Mouse (Mus musculus) lung, embryonic 15.5 days (tissue): ENCODE results near the gene Vwa7. TPM values are rescaled to one million over a fixed set of nuclear protein-coding genes. Genes with fewer than 3 reads are reported as not detected.

ENCODE experiments used
- ATAC-seq: fragments of 200-750 bp; cut with Nextera tagmentation; 2 replicates; pipeline ENCODE4 v1.8.0; 2017; ENCODE audit warnings: moderate number of reproducible peaks, borderline replicate concordance; ENCODE audit not compliant: low FRiP score, low TSS enrichment; ENCODE audit errors: extremely low read depth
- H3K27ac ChIP-seq: fragments of 300-500 bp; sonication (generic); 2 replicates; pipeline ENCODE4 v1.5.1; 2015; ENCODE audit warnings: moderate library complexity, mild to moderate bottlenecking, inconsistent platforms
- H3K27me3 ChIP-seq: fragments of 300-500 bp; sonication (generic); 2 replicates; pipeline ENCODE4 v1.6.1; 2015; ENCODE audit warnings: inconsistent platforms
- H3K36me3 ChIP-seq: fragments of 300-500 bp; sonication (generic); 2 replicates; pipeline ENCODE4 v1.6.1; 2015; ENCODE audit warnings: inconsistent platforms
- H3K4me1 ChIP-seq: fragments of 300-500 bp; sonication (generic); 2 replicates; pipeline ENCODE4 v1.6.1; 2015; ENCODE audit warnings: inconsistent platforms
- H3K4me2 ChIP-seq: fragments of 300-500 bp; sonication (generic); 2 replicates; pipeline ENCODE4 v1.6.1; 2015; ENCODE audit warnings: inconsistent platforms, mild to moderate bottlenecking, moderate library complexity
- H3K4me3 ChIP-seq: fragments of 300-500 bp; sonication (generic); 2 replicates; pipeline ENCODE4 v1.5.1; 2015; ENCODE audit warnings: mild to moderate bottlenecking, inconsistent platforms
- H3K9ac ChIP-seq: fragments of 300-500 bp; sonication (generic); 2 replicates; pipeline ENCODE4 v1.6.1; 2015; ENCODE audit warnings: inconsistent platforms
- H3K9me3 ChIP-seq: fragments of 300-500 bp; sonication (generic); 2 replicates; pipeline ENCODE4 v1.6.1; 2016; ENCODE audit warnings: inconsistent platforms
- WGBS: fragments of 180-500 bp; shearing (Covaris S2); methylation state at CpG from one replicate; pipeline ENCODE4 v1.1.7; 2015; 5-methylcytosine and 5-hydroxymethylcytosine counted together
- polyA plus RNA-seq: library from polyadenylated mRNA; unstranded; fragments of >200 nt; fragmentation: Nextera tagmentation; extraction: Ambion mirVana; gene quantifications from 2 replicates; pipeline ENCODE4 v1.2.1, GENCODE M21; 2015

The Vwa7 gene
- polyA plus RNA-seq, 1 experiment from 2014 or later = 0.14 TPM

DNA sequence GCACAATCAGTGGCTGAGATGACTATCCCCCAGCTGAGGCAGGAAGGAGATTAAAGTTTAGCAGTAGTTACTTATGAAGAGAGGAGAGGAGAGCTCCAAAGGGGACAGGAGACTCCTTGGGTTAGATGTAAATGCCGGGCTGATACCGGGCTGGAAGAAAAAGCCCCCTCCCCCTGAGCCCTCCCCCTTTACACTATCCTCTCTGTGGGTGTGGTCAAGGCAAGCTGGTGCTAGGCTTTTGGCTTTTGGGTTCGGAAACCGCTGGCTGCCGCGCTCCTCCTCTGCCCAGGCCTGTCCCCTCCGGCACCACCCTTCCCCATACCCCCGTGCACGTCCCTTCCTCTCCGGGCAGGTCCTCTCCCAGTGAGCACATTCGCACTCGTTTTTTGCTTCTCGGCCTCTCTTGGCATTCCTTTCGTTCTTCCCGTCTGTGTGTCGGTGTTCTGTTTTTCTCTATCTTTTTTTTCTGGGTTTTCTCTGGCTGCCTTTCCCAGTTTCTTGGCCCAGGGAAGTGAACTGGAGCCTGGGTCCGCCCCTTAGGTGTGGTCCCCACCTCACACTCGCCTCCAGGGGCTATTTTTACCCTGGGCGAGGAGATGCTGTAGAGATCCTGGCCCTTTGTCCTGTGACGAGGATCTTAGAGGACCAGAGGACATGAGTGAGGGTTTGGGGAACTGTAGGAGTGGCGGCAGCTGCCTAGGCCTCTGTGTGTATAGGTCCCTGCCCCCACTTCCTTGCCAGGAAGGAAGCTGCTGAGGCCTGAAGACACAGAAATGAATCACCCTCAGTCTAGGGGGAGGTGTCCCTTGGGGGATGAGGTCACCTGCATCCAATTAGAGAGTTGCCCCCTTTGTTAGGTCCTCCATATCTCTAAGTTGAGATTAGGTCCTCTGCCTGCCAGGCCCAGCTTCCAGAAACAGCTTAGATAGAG, 35.0 kb downstream of the Vwa7 start:
- peaks cover 40% of the 10 kb centered on the region for H3K36me3 ChIP-seq
- H3K27me3 ChIP-seq = no peaks in the 10 kb centered on the region
- peaks cover 45% of the 10 kb centered on the region for H3K4me1 ChIP-seq
- no peaks in the 10 kb centered on the region for H3K9me3 ChIP-seq
- H3K27ac ChIP-seq = peak overlapping the region; percentile 99
- peak overlapping the region; percentile 78 for H3K9ac ChIP-seq
- ATAC-seq = peak; percentile 69
- peak overlapping the region; percentile 71 for H3K4me3 ChIP-seq
- WGBS = 2% methylated on average over 21 of the region's 21 CpGs
- peak overlapping the region; percentile 94 for H3K4me2 ChIP-seq

DNA sequence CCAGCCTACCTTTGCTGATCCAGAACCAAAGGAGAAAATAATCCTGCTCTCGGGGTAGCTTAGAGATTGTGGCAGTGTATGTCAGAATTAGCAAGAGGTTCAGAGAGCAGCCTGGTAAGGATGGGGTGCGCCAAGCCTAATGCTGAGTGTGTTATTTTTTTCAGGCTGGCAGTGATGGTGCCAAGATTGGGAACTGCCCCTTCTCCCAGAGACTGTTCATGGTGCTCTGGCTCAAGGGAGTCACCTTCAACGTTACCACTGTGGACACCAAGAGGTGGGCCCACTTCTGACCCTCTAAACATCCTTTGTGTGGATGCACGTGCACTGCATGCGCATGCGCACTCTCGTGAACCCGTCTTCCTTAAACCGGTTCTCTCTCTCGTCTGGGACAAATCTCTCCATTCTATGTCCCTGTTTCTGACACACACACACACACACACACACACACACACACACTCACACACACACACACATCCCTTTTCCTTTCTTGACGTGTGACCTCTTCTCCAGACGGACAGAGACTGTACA, 36.0 kb downstream of the Vwa7 start:
- H3K4me1 ChIP-seq = peaks cover 40% of the 10 kb centered on the region
- WGBS = 66% methylated on average over 12 of the region's 12 CpGs
- no peaks in the 10 kb centered on the region for H3K27me3 ChIP-seq
- peak overlapping the region; percentile 78 for H3K9ac ChIP-seq
- H3K36me3 ChIP-seq = peaks cover 47% of the 10 kb centered on the region
- no peaks in the 10 kb centered on the region for H3K9me3 ChIP-seq
- H3K4me2 ChIP-seq = peak overlapping the region; percentile 94
- peak overlapping the region; percentile 71 for H3K4me3 ChIP-seq
- peak overlapping the region; percentile 99 for H3K27ac ChIP-seq
- ATAC-seq = no peak

DNA sequence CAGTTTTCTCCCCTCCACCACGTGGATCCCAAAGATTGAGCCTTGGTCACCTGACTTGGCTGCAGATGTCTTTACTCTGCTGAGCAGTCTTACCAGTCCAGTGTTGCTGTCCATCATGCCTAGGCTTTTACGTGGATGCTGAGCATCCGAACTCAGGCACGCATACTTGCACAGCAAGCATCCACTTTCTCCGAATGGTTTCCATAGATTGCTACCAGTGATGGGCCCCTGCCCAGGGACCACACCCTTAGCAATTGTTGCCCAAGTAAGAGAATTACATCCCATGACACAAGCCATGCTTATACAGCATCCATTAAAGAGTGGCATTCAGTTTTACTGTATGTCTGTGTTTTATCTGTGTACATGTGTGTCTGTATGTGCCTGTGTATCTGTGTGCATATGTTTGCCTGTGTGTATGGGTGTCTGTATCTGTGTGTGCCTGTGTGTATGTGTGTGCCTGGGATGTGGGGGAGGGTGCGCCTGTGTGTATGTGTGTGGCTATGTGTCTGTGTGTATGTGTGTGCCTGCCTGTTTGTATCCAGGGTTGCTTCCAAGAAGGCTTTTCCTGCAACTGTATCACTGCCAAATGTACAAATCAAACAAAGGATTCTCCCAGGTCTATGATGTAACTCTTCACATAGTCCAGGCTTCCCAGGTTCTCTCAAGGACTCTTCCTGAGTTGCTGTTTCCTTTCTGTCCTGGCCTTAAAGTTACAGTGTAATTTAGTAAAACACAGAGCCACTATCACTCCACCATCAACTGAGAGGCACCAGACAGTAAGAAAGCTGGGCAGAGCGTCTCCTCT, 39.5 kb downstream of the Vwa7 start:
- no peaks in the 10 kb centered on the region for H3K27me3 ChIP-seq
- H3K4me1 ChIP-seq = peaks cover 32% of the 10 kb centered on the region
- peaks cover 62% of the 10 kb centered on the region for H3K36me3 ChIP-seq
- no peak overlapping the region for H3K9ac ChIP-seq
- H3K9me3 ChIP-seq = no peaks in the 10 kb centered on the region
- no peak overlapping the region for H3K4me3 ChIP-seq
- no peak for ATAC-seq
- H3K27ac ChIP-seq = no peak overlapping the region
- WGBS = 86% methylated on average over 7 of the region's 7 CpGs
- no peak overlapping the region for H3K4me2 ChIP-seq

DNA sequence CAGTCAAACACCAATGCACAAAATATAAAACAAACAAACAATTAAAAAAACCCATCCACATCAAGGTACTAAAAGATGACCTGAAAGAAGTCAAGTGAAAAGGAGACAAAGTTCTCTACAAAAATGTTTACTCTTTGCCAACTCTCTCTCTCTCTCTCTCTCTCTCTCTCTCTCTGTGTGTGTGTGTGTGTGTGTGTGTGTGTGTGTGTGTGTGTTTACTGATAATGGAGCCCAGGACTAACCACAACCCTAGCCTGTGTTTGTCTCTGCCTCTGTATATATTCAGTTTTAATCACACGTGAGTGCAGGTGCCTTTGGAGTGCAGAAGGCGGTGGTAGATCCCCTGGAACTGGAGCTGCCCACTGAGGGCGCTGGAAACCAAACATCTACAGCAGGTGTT, 40.7 kb downstream of the Vwa7 start:
- ATAC-seq = no peak
- Histone ChIP-seq H3K4me1 (peaks cover 30% of the 10 kb centered on the region), H3K9me3 (no peaks in the 10 kb centered on the region), H3K4me2 (no peak overlapping the region), H3K36me3 (peaks cover 72% of the 10 kb centered on the region), H3K4me3 (no peak overlapping the region), H3K9ac (no peak overlapping the region), H3K27ac (no peak overlapping the region), H3K27me3 (no peaks in the 10 kb centered on the region)
- 69% methylated on average over 3 of the region's 3 CpGs for WGBS

DNA sequence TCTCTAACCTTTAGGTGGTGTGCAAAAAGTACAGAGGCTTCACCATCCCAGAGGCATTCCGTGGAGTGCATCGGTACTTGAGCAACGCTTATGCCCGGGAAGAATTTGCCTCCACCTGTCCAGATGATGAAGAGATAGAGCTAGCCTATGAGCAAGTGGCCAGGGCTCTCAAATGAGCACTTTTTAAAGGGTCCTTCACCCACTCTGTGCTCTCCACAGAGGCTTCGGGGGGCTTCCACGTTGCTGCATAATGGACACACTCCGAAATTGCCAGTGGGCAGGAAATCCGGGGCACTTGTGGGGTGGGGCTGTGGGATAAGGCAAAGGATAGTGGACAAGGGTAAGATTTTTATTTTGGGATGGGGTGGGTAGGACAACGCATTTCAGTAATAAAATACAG, 41.9 kb downstream of the Vwa7 start:
- 40% methylated on average over 9 of the region's 9 CpGs for WGBS
- Histone ChIP-seq H3K36me3 (peaks cover 67% of the 10 kb centered on the region), H3K9me3 (no peaks in the 10 kb centered on the region), H3K4me3 (peak overlapping the region; percentile 77), H3K4me2 (peak overlapping the region; percentile 81; the same call in 1 of the 2 replicates), H3K27ac (peak overlapping the region; percentile 93), H3K9ac (no peak overlapping the region), H3K27me3 (no peaks in the 10 kb centered on the region), H3K4me1 (peaks cover 20% of the 10 kb centered on the region)
- ATAC-seq = no peak

DNA sequence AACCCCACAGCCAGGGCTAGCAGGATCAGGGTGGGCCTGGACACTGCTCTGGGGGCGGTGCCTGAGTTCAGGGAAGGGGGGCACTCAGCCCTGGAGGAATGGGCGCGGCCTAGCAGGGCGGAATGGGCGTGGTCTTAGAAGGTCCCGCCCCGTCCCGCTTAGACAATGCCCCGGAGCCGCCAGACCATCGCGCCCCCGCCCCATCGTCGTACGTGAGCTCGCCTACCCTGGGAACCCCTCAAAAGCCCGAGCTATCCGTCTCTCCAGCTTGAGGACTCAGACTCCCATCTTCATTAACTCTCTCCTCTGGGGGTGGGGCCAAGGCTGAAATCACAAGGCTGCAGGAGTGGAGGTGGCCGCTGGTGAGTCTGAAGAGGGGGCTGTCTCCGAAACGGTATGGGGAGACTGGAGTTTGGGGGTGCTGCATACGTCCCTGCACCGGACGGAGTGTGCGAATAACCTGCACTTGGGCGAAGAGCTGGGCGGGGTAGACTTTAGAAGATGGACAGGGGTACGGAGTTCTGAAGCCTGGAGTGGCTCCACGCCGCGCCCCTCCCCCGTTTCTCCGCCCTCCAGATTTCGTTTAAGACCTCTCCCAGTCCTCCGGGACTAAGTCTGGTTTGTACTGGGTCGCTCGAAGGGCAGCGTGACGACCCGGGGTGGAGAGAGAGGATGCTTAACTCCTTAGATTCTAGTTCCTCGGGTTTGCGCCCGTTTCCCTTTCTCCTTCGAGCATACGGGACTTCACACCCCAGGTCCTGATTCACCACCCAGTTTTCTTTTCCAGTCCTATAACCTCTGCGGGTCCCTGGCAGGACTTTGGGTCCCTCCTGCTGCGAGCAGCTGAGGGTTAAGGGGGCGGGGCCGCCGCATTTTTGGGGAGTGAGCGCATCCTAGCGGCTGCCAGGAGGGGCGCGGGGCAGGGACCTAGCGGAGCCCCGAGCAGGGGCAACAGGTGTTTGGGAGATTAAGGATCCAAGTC, 42.8 kb downstream of the Vwa7 start, which contains the start of gene Ddah2:
Ddah2 (plus strand) TSS at position 125 of the 982 bp plus-strand sequence.
- Histone ChIP-seq H3K27me3 (no peaks in the 10 kb centered on the region), H3K36me3 (peaks cover 58% of the 10 kb centered on the region), H3K4me2 (peak within 1 kb of the TSS; percentile 81), H3K9me3 (no peaks in the 10 kb centered on the region), H3K4me3 (peak within 1 kb of the TSS; percentile 77), H3K4me1 (peaks cover 23% of the 10 kb centered on the region), H3K27ac (peak within 1 kb of the TSS; percentile 93), H3K9ac (peak within 1 kb of the TSS; percentile 79)
- WGBS = under 1% methylated on average over 57 of the region's 57 CpGs
- ATAC-seq = peak; percentile 95

DNA sequence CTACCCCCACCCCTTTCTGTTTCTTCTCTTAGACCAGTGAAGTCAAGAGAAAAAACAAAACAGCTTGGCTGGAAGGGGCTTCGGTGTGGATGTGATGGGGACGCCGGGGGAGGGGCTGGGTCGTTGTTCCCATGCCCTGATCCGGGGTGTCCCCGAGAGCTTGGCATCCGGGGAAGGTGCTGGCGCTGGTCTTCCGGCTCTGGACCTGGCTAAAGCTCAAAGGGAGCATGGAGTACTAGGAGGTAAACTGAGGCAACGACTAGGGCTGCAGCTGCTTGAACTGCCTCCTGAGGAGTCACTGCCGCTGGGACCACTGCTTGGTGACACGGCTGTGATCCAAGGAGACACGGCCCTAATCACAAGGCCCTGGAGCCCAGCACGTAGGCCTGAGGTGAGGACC, 43.7 kb downstream of the Vwa7 start:
- peak overlapping the region; percentile 79 for H3K9ac ChIP-seq
- no peaks in the 10 kb centered on the region for H3K27me3 ChIP-seq
- no peaks in the 10 kb centered on the region for H3K9me3 ChIP-seq
- no peak for ATAC-seq
- peaks cover 52% of the 10 kb centered on the region for H3K36me3 ChIP-seq
- H3K4me2 ChIP-seq = peak overlapping the region; percentile 81
- WGBS = 15% methylated on average over 14 of the region's 14 CpGs
- H3K4me1 ChIP-seq = peaks cover 30% of the 10 kb centered on the region
- no peak overlapping the region for H3K27ac ChIP-seq
- peak overlapping the region; percentile 77 for H3K4me3 ChIP-seq

DNA sequence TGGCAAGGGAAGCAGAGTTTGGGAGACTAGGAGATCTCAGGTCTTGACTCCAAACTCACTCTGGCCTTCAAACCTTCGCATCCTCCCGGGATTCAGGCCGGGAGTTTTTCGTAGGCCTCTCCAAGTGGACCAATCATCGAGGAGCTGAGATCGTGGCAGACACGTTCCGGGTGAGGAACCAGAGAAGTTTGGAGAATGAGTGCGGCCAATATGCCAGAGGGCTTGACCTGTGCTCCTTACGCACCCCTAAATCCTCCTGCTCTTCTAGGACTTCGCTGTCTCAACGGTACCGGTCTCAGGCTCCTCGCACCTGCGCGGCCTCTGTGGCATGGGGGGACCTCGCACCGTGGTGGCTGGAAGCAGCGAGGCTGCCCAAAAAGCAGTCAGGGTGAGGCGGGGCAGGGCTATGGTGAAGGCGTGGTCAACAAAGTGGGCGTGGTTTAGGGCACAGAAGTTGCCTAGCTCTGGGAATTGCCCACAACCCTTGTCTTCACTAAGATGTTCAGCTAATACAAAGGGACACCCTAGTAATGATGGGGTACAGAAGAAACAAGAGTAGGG, 44.4 kb downstream of the Vwa7 start:
- WGBS = 57% methylated on average over 22 of the region's 22 CpGs
- Histone ChIP-seq H3K9ac (no peak overlapping the region; the same call in 1 of the 2 replicates), H3K27ac (no peak overlapping the region), H3K4me3 (peak overlapping the region; percentile 77), H3K27me3 (no peaks in the 10 kb centered on the region), H3K4me1 (peaks cover 37% of the 10 kb centered on the region), H3K9me3 (no peaks in the 10 kb centered on the region), H3K36me3 (peaks cover 44% of the 10 kb centered on the region), H3K4me2 (peak overlapping the region; percentile 81)
- ATAC-seq = no peak

DNA sequence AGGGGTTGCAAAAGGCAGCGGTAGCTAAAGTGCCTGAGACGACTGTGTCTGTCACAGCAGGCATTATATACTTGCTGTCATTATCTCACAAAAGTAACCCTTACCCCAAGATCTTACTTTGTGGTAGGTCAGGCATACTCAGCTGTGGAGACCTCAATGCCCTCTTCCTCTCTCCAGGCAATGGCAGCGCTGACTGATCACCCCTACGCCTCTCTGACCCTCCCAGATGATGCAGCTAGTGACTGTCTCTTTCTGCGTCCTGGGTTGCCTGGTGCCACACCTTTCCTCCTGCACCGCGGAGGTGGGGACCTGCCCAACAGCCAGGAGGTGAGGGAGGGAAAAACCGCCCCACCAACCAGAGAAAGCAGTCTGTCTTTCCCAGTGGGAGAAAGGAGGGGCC, 44.9 kb downstream of the Vwa7 start:
- 81% methylated on average over 8 of the region's 8 CpGs for WGBS
- peaks cover 40% of the 10 kb centered on the region for H3K36me3 ChIP-seq

DNA sequence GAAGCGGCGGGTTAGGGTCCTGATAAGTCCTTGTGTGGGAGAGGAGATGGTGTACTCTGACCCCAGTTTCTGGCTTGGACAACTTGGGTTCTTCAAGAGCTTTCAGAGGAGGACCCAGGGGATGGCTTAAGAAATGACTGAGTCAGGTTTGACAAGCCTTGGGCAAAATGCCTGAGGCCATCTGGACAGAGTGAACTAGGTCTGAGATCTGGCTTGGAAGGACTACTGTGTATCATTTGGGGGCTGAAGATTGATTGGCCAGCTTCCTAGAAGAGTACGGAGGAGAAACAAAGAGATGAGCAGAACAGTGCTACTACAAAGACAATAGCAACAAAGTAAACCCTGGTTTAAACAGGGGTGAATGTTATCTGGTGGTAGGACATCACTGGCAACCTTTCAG, 47.1 kb downstream of the Vwa7 start:
- peaks cover 35% of the 10 kb centered on the region for H3K4me1 ChIP-seq
- peaks cover 13% of the 10 kb centered on the region for H3K27me3 ChIP-seq

More for the DNA sequence above, 44.9 kb downstream of the Vwa7 start:
- Histone ChIP-seq H3K9ac (no peak overlapping the region), H3K27me3 (peaks cover under 1% of the 10 kb centered on the region), H3K4me2 (peak overlapping the region; percentile 81; the same call in 1 of the 2 replicates), H3K9me3 (no peaks in the 10 kb centered on the region), H3K4me1 (peaks cover 40% of the 10 kb centered on the region), H3K4me3 (no peak overlapping the region), H3K27ac (no peak overlapping the region)
- ATAC-seq = no peak

More for the DNA sequence above, 47.1 kb downstream of the Vwa7 start:
- H3K4me2 ChIP-seq = no peak overlapping the region
- no peak overlapping the region for H3K4me3 ChIP-seq
- no peak overlapping the region for H3K9ac ChIP-seq
- H3K27ac ChIP-seq = no peak overlapping the region
- WGBS = 82% methylated on average over 3 of the region's 3 CpGs
- ATAC-seq = no peak
- H3K9me3 ChIP-seq = no peaks in the 10 kb centered on the region
- peaks cover 20% of the 10 kb centered on the region for H3K36me3 ChIP-seq
